Mouse (Mus musculus): ENCODE results near the gene Slc22a15.

DNA sequence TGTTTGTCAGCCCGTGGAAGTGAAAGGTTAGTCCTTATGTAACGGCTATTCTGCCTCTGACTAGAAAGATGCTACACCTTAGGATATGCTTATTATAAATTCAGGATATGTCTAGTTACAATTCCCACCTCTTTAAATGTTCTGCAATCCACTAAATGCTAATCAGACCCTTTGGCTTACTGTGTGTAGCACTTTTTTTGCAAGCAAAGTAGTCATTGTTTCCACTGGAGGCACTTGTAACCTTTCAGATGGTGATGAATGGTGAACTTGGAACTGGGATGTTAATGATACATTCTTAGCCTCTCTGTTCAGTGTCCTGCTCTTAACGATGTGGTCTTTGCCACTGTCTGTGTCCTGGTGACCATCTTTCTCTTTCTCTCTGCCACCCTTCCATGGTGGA is 12.1 kb upstream of the Slc22a15 start:
- no peak for TF ChIP-seq HCFC1 (IDR thresholded peaks at IDR 0.05; ENCODE audit: borderline replicate concordance, insufficient read depth, low read length)
- TF ChIP-seq ZNF384 (IDR thresholded peaks at IDR 0.05; ENCODE audit: low read depth, low read length), result no peak
